Mouse (Mus musculus): ENCODE measurements around the gene Lin7b. TPM values are rescaled to one million over a fixed set of nuclear protein-coding genes. Genes with fewer than 3 reads are reported as not detected.

Gene Lin7b
- total RNA-seq (2021): 1 to 10 TPM in 1 of 2 experiments, under 1 TPM in 1; 0.49 to 1.6 TPM
- long read RNA-seq, experiment 1: 0 reads
- long read RNA-seq, experiment 2: 0 reads

DNA sequence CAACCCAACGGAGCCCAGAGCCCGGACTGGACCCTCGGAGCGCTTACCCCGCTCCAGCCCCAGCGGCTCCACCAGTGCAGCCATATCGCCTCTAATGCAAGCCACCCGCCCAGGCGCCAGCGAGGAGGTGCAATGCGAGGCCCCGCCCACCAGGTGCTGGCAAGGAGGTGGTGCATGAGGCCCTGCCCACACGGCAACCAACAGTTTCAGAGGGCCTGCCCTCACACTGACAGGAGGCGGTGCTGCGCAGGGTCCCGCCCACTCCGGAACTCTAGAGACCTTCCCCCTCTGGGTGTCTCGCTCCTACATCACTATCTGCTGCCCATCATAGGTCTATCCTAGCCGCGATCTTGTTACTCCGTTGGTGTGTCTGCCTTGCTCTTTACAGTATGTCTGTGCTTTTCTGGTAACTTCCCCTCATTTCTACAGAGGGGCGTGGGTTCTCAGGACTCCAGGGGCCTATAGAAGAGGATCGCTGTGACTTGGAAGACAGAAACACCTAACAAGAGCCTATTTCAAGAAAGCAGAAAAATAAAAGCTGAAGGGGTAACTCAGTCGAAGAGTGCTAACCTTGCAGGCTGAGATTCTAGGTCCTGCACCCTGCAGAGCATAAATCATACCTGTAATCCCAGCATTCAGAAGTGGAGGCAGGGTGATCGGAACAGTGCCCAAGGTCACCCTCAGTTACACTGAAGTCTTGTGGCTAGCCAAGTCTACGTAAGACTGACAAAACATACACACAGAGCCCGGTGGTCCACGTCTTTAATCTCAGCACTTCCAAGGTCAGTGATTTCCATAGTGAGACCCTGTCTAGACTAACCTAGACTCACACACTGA is at the start of gene Lin7b:
TSS of gene Lin7b (minus strand) at position 109 of the 837 bp plus-strand sequence.
- intact Hi-C loops (cut with DNase I; ENCODE audit: low total_unique reads): no loop called here
- DNase-seq: peak; percentile 84

- intact Hi-C loops (cut with DNase I; ENCODE audit: low total_unique reads): no loop called here
These were observed 47.6 kb upstream of the Lin7b start for GRCm38 (mm10) chr7:45417962-45418492.

DNA sequence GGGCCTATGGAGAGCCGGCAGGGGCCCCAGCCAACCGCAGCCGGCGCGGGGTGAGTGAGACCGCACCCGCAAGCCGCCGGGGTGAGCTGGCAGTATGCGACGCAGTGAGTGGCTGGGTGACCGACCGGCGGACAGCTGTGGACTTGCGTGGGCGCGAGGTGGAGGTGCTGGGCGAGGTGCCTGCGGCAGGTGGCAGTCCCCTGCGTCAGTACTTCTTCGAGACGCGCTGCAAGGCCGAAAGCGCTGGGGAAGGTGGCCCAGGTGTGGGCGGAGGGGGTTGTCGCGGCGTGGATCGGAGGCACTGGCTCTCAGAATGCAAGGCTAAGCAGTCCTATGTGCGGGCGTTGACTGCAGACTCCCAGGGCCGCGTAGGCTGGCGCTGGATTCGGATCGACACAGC is 45.3 kb upstream of the Lin7b start:
- intact Hi-C loops (cut with DNase I; ENCODE audit: low total_unique reads): no loop called here
- no peak for DNase-seq

More at GRCm38 (mm10) chr7:45417962-45418492, 47.6 kb upstream of the Lin7b start:
- no peak for DNase-seq

DNA sequence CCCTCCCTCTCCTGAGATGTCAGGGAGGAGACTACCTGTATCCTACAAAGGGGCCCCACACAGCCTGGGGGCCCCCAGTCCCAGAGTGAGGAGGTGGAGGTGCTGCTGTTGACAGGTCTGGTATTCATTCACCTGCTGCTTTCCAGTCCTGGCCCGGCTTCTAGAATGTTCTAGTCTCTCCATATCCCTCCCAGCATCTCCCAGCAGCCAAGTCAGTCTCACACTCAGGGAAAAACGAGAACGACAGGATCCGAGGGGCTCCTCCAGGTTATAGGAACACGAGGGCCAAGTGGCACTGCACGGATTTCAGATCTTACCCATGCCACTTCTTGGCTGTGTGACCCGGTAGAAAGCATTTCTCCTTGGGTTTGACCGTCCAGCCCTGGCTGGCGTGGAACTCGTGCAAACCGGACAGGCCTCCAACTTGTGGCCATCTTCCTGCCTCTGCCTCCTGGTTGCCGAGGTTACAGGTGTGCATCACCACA is 44.4 kb upstream of the Lin7b start:
- intact Hi-C loops (cut with DNase I; ENCODE audit: low total_unique reads): no loop called here
- no peak for DNase-seq

DNA sequence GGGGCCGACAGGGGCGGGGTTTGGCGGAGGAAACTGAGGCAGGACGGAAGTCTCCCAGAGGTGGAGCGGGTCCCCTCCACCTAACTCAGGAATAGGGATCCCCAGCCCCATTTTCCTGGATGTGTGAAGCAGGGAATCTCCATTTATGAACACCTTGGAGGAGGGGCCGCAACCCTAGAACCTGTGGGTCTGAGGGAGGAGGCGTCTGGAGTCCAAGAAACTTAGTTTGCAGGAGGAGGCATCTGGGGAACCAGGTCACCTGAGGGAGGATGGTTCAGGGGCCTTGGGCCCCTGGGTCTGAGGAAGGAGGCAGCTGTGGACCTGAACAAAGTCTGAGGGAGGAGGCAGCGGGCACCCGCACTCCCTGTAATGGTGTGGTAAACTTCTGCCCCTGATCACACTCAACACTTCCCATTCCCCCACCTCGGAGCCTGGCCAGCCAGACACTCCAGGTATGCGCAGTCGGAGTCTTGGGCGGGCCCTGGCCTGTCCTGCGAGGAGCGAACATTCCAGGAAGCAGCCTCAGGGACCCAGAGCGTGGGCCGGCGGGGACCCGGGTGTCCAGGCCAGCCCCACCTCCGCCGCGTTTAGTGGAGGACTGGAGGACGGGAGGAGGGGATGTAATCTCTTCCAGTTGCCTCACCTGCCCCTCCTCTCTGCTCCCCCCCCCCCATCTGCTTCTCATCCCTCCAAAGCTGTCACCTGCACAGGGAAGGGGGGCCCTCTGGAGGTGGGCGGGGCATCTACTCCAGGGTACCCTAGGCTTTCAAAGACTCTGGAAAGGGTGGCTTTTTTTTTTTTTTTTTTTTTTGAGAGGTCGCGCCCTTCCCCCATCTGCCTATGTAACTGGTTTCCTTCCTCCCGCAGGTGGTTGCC is 43.7 kb upstream of the Lin7b start:
- intact Hi-C loops (cut with DNase I; ENCODE audit: low total_unique reads): no loop called here
- no peak for DNase-seq

DNA sequence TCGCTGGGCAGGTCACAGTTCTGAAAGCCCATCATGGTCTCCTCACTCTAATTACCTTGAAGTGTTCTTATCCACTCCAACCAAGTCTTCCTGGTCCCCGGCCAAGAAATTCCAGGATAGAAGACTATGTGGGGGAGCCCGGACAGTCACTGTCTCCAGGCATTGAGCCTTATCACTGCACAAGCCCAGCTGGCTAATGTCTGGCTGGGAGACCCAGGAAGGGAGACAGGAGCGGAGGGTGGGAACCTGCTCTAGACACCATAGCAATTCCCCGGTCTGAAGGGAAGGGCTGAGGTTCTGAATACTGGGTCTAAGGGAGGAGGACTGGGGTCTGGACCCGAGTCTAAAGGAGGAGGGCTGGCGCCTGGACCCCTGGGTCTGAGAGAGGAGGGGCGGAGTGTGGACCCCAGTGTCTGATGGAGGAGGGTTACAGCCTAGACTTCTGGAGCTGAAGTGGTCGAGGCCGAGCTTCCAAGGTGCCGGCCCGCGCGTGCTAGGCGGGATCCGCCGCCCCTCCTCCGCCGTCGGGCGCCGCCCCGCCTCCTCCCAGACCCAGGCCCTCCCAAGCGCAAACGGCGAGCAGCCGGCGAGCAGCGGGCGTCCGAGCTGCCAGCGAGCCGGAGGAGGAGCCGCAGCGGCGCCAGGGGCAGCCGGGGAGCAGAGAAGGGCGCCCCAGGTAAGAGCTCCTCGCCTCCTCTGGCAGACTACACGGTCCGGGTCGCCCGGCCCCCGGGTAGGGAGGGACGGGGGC is 42.9 kb upstream of the Lin7b start, which contains the start of gene Ntf5:
TSS of gene Ntf5 (plus strand) at position 583 of the 751 bp plus-strand sequence.
- intact Hi-C loops (cut with DNase I; ENCODE audit: low total_unique reads): no loop called here
- no peak for DNase-seq

DNA sequence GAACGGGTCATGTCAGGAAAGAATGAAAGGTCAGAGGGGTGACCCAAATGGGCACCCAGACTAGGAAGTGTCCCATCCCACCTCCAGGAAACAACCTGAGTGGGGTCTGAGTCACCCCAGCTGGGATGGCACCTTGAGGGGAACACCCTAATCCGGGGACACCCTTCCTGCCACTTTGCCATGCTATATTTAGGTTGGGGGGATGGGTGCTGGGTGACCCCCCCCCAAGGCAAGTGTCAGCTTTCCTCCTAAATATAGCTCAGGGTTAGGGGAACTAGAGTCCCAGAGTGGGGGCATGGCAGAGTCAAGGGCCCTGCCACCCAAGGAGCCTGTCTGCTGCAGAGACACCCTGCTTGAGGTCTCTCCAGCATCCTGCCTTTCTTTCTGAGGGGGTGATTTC is 42.0 kb upstream of the Lin7b start:
- intact Hi-C loops (cut with DNase I; ENCODE audit: low total_unique reads): no loop called here
- DNase-seq: peak; percentile 45

DNA sequence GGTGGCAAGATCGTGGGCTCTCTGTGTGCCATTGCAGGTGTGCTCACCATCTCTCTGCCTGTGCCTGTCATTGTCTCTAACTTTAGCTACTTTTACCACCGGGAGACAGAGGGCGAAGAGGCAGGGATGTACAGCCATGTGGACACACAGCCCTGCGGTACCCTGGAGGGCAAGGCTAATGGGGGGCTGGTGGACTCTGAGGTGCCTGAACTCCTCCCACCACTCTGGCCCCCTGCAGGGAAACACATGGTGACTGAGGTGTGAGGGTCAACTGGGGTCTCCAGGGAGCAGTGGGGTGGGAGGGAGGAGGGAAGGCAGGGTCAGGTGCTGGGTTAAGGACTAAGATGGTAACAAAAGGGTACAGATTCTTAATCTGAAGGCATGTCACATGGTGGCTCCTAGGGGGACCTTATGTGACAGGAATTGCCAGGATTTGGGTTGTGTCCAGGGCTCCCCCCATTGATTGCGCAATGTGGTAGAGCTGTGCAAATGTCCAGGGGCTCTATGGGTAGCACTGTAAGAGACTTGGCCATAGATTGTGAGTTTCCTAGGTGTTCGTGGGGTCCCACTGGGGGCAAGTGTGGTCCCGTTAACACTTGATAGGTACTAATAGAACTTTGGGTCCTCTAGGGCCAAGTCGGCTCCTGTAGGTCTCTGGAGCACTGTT is 39.2 kb upstream of the Lin7b start:
- intact Hi-C loops (cut with DNase I; ENCODE audit: low total_unique reads): no loop called here
- DNase-seq: no peak

- intact Hi-C loops (cut with DNase I; ENCODE audit: low total_unique reads): no loop called here
- no peak for DNase-seq
These were observed 38.6 kb upstream of the Lin7b start for GRCm38 (mm10) chr7:45408949-45409348.

GRCm38 (mm10) chr7:45408351-45408750 is 38.0 kb upstream of the Lin7b start:
- DNase-seq: no peak

GRCm38 (mm10) chr7:45407836-45408235 is 37.5 kb upstream of the Lin7b start:
- intact Hi-C loops (cut with DNase I; ENCODE audit: low total_unique reads): no loop called here

More at GRCm38 (mm10) chr7:45408351-45408750, 38.0 kb upstream of the Lin7b start:
- intact Hi-C loops (cut with DNase I; ENCODE audit: low total_unique reads): no loop called here

GRCm38 (mm10) chr7:45406157-45407156 is 36.1 kb upstream of the Lin7b start:
- peak; percentile 81 for DNase-seq
- intact Hi-C loops (cut with DNase I; ENCODE audit: low total_unique reads): no loop called here

More at GRCm38 (mm10) chr7:45407836-45408235, 37.5 kb upstream of the Lin7b start:
- DNase-seq: no peak

DNA sequence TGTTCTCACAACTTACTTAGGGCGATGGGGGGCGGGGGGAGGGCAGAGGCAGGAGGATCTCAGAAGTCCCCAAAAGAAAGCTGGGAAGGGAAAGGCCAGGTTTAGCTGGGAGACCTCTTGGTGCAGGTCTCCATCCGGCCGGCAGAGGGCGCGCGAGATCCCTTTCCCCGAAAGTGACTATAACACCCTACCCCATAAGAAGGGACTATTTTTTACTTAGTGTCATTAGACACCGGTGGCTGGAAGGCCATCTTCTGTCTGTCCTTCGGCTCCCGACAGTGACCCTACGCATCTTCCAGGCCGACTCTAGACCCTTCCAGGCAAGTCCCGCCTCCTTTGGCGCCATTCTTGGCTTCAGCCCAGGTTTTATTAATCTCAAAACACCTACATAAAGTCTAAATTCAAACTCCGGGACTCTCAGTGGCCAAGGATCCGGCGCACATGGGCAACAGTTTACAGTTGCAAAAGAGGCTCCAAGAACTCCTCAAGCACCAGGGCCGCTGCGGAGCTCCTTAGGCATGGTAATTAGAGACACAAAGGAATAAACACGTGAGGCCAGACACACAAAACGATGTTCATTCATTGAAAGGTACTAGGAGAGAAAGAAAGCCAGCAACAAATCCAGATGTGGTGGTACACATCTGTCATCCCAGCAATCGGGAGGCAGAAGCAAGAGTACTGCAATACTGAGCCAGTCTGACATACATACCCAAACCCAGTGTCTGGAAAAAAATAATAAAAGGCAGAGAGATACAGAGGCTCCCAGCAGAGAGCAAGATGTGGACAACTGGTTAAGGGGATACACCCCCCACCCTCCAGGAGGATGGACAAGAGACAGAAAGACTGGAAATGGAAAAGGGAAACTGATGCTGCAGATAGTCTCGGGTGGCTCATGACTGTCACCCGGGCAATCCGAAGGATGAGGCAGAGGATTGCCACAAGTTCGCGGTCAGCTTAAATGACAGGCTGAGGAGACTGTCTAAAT is 35.0 kb upstream of the Lin7b start, which contains the start of gene Kcna7:
TSS of gene Kcna7 (plus strand) at position 563 of the 985 bp plus-strand sequence.
- intact Hi-C loops (cut with DNase I; ENCODE audit: low total_unique reads): no loop called here
- peak; percentile 76 for DNase-seq

DNA sequence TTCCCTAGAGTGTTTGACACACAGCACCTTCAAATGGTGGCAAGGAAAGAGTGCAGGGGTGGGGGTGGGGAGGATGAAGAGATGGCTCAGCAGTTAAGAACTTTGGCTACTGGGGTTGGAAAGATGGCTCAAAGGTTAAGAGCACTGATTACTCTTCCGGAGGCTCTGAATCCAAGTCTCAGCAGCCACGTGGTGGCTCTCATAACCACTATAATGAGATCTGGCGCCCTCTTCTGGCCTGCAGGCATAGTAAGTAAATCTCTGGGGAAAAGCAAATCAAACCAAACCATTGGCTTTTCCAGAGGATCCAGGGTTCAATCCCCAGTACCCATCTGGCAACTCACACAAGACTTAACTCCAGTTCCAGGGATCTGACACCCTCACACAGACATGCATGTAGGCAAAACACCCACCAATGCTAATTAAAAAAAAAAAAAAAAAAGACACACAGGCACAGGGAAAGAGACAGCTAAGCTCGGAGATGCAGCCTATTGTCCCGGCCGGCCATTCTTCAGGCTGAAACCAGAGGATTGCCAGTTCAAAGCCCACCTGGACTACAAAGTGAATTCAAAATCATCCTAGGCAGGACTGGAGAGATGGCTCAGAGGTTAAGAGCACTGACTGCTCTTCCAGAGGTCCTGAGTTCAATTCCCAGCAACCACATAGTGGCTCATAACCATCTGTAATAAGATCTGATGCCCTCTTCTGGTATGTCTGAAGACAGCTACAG is 33.3 kb upstream of the Lin7b start:
- intact Hi-C loops (cut with DNase I; ENCODE audit: low total_unique reads): no loop called here
- DNase-seq: peak; percentile 63

DNA sequence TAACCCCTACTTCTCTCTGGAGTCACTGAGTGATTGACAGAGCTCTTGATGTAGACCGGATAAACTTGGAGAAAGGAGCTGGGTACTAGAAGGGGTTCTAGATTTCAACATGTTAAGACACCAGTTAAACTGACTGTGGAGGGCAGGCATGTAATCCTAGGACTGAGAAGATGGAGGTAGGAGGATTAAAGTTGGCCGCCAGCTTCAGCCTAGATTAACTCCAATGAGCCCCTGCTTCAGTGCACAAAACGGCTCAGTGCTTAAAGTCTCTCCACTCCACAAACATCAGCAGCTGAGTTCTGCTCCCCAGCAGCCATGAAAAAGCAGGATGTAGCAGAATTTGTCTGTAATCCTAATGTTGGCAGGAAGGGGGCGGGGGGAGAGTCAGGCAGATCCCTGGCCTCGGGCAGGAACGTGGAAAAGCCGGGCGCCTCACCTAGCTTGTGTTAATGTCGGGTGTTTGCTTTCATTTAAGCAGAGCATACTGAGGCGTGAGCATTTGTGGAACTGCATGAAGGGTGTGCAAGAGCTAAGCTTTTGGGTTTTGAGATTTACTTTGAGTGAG is 31.2 kb upstream of the Lin7b start:
- no peak for DNase-seq
- intact Hi-C loops (cut with DNase I; ENCODE audit: low total_unique reads): no loop called here
